Mouse (Mus musculus) heart, postnatal 25 days (tissue): ENCODE data around the gene Srrm3. TPM values are rescaled to one million over a fixed set of nuclear protein-coding genes. Genes with fewer than 3 reads are reported as not detected.

ENCODE experiments used
- DNase-seq: peaks from one replicate; pipeline ENCODE4 v3.0.0; 2022; ENCODE audit warnings: low spot score
- intact Hi-C: fragments of 180-260 bp; cut with DNase I; formaldehyde crosslinking; loops from one replicate; pipeline ENCODE4 v1.15.1; 2025
- microRNA-seq: library from miRNA; unstranded; fragments of <30 nt; microRNA quantifications from one replicate; pipeline ENCODE4 v1.2.0, GENCODE M21; 2022
- total RNA-seq, 2 experiments: library from RNA; stranded (reverse); gene quantifications; 2 replicates each; pipeline ENCODE4 v1.2.3; 2021

Srrm3 gene
- total RNA-seq, 2 experiments from 2014 or later, result not detected

DNA sequence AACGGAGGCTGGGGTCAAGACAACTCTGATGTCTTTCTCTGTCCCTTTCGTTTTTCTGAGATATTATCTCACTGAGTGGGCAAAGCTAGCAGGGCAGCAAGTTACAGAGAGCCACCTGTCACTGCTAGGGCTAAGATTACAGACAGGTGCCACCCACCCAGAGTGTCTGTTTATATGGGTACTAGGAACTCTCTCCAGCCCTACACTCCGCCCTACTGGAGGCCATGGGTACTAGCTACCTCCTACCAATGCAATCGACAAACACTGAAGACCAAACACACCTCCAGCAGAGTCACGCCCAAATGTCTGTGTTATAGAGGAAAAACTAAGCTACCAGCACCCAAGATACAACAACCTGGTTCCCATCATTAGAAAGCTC is 111.4 kb downstream of the Srrm3 start:
- DNase-seq, result no peak
- intact Hi-C loops, result no loop called here

DNA sequence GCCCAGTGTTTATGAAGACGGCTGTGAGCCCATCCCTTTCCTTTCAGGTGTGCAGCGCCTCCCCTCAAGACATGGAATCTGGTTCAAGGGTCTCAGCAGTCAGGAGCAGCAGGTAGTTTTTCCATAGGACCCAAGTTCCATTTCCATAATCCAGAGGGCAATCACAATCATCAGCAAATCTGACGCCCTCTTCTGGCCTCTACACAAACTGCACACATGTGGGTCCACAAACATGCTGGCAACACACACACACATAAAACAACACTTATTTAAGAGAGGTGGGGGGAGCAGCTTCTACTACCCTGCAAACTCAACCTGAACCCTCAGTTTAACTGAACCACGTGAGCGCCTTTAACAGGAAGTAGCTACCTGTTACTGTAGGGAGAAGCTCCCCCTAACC is 111.9 kb downstream of the Srrm3 start:
- no peak for DNase-seq
- intact Hi-C loops, result no loop called here

DNA sequence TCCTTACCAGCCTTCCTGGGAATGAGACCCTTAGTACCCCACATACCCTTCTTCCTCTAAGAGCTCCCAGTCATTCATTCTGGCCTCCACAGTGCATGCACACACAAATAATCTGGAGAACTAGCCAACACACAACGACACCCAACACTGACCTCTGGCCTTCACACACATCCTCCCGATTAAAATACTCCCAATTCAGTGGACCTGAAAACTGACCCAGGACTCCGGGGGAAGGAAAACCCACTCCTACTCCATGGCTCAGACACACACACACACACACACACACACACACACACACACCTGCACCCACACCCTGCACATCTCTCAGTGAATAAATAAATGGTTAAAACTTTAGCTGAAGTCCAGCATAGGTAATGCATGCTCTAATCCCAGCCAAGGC is 113.2 kb downstream of the Srrm3 start:
- no peak for DNase-seq
- intact Hi-C loops, result no loop called here

DNA sequence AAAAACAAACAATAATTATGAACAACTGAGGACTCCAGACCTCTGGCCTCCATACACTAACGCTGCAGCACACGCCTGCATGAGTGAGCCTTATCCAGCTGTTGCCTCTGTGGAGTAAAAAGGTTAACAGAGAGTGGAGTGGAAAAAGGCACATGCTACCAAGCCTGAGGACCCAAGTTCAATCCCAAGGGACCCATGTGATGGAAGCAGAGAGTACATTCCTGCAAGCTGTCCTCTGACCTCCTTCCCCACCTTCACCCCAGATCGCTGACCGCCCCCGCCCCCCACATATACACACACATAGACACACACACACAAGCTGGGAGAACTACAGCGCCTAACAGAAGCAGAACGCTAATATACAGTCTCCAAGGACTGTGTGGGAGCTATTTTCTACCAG is 117.2 kb downstream of the Srrm3 start:
- no peak for DNase-seq
- intact Hi-C loops, result no loop called here

Small RNA genes lying within 50 kb of the gene (microRNA-seq; reads per million reads assigned to microRNA genes)
- not detected for gene Gm23268

Other genes with a start within 250 kb of the Srrm3 start
- gene Ccl26, start 243.3 kb upstream of the Srrm3 start, total RNA-seq, result not detected
- gene Ccl24, start 233.8 kb upstream of the Srrm3 start, total RNA-seq, result 1 to 10 TPM; 2.1 to 2.2 TPM
- 10 to 100 TPM; 15.5 to 17.2 TPM for gene Rhbdd2, start 174.3 kb upstream of the Srrm3 start, total RNA-seq
- 10 to 100 TPM; 50.7 to 65.8 TPM for gene Por, start 136.9 kb upstream of the Srrm3 start, total RNA-seq
- gene Tmem120a, start 62.4 kb upstream of the Srrm3 start, total RNA-seq, result 10 to 100 TPM; 11.8 to 13.3 TPM
- not detected for gene Styxl1, start 28.5 kb upstream of the Srrm3 start, total RNA-seq
- 1,000 to 10,000 TPM; 1,992 to 2,010 TPM for gene Mdh2, start 28.4 kb upstream of the Srrm3 start, total RNA-seq
- 100 to 1,000 TPM; 385 to 513 TPM for gene Hspb1, start 81.0 kb downstream of the Srrm3 start, total RNA-seq
- gene Ywhag, start 127.7 kb downstream of the Srrm3 start, total RNA-seq, result 100 to 1,000 TPM; 285 to 296 TPM
- under 1 TPM; 0.28 to 0.68 TPM for gene Ssc4d, start 167.6 kb downstream of the Srrm3 start, total RNA-seq
- gene Zp3, start 173.2 kb downstream of the Srrm3 start, total RNA-seq, result not detected
- gene Dtx2, start 187.9 kb downstream of the Srrm3 start, total RNA-seq, result 1 to 10 TPM; 7.9 to 8.4 TPM
- 10 to 100 TPM; 20.0 to 28.8 TPM for gene Upk3b, start 231.6 kb downstream of the Srrm3 start, total RNA-seq
- gene Upk3bl, start 247.6 kb downstream of the Srrm3 start, total RNA-seq, result not detected